Mouse (Mus musculus) cerebellum, adult (tissue): ENCODE data around the gene Olfr1274-ps.
"Not testable (repeated sequence)": the region's sequence is repeated elsewhere in the genome, so short reads cannot be mapped to it uniquely, and the experiment has no call there.

Experiments
- ATAC-seq: cut with Nextera tagmentation; 2 replicates; pipeline ENCODE4 v1.9.2; 2017; ENCODE audit warnings: mild to moderate bottlenecking, moderate library complexity, mixed read lengths; ENCODE audit not compliant: insufficient number of reproducible peaks, low FRiP score, low TSS enrichment

Gene Olfr1274-ps

GRCm38 (mm10) chr2:90398633-90399107 is at the start of gene Olfr1274-ps:
Gene Olfr1274-ps, plus strand, starts transcription at chr2:90398683.
- not testable (repeated sequence) for ATAC-seq

GRCm38 (mm10) chr2:90351047-90351446 is 47.4 kb upstream of the Olfr1274-ps start:
- not testable (repeated sequence) for ATAC-seq

GRCm38 (mm10) chr2:90351540-90351939 is 46.9 kb upstream of the Olfr1274-ps start:
- ATAC-seq = not testable (repeated sequence)

GRCm38 (mm10) chr2:90359229-90359628 is 39.3 kb upstream of the Olfr1274-ps start:
- not testable (repeated sequence) for ATAC-seq

GRCm38 (mm10) chr2:90360199-90360598 is 38.3 kb upstream of the Olfr1274-ps start:
- ATAC-seq = not testable (repeated sequence)

- ATAC-seq = not testable (repeated sequence)
These were observed 15.8 kb downstream of the Olfr1274-ps start for GRCm38 (mm10) chr2:90414110-90414821.

GRCm38 (mm10) chr2:90422282-90422681 is 23.8 kb downstream of the Olfr1274-ps start:
- ATAC-seq = not testable (repeated sequence)

GRCm38 (mm10) chr2:90424937-90425336 is 26.5 kb downstream of the Olfr1274-ps start:
- not testable (repeated sequence) for ATAC-seq

GRCm38 (mm10) chr2:90428988-90429717 is 30.7 kb downstream of the Olfr1274-ps start:
- not testable (repeated sequence) for ATAC-seq

- ATAC-seq = not testable (repeated sequence)
These were observed 31.3 kb downstream of the Olfr1274-ps start for GRCm38 (mm10) chr2:90429782-90430181.

- ATAC-seq = not testable (repeated sequence)
These were observed 39.0 kb downstream of the Olfr1274-ps start for GRCm38 (mm10) chr2:90437453-90437852.

- ATAC-seq = not testable (repeated sequence)
These were observed 41.7 kb downstream of the Olfr1274-ps start for GRCm38 (mm10) chr2:90440169-90440568.

GRCm38 (mm10) chr2:90441811-90442210 is 43.3 kb downstream of the Olfr1274-ps start:
- ATAC-seq = not testable (repeated sequence)

- ATAC-seq = no peak
These were observed 45.3 kb downstream of the Olfr1274-ps start for GRCm38 (mm10) chr2:90443811-90444210.

GRCm38 (mm10) chr2:90448967-90449740 is 50.7 kb downstream of the Olfr1274-ps start:
- ATAC-seq = no peak

- no peak for ATAC-seq
These were observed 53.9 kb downstream of the Olfr1274-ps start for GRCm38 (mm10) chr2:90452380-90452779.
